Mouse (Mus musculus) E14TG2a.4 (cell line): ENCODE measurements around the gene Specc1.

ENCODE experiments used
- CTCF ChIP-seq: conservative IDR thresholded peaks from 2 replicates; pipeline ENCODE4 v1.5.1; 2014; ENCODE audit warnings: low read length
- POU5F1 ChIP-seq: IDR thresholded peaks from 2 replicates; pipeline ENCODE4 v1.6.1; 2014; ENCODE audit warnings: low read length, borderline replicate concordance

DNA sequence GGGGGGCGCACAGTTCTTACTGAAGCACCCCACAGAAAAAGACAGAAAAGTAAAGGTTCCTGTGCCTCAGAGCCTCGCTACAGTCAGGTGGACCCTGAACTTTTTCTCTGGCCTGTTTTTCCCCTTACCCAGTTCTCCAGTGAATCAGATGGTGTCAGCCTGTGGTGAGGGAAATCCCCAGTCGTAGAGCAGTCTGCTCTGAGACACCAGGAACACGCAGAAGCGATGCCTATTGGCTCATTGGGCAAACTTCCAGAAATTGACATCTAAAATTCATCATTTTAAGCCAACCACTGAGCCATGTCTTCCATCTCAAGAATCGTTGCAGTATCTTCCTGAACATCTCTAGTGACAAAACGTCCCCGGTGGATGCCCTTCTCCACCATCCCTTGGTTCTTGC, 230.5 kb downstream of the Specc1 start:
- TF ChIP-seq CTCF = no peak
- no peak for TF ChIP-seq POU5F1
